Mouse (Mus musculus) MN1 (cell line): ENCODE results near the gene Btg1.

ENCODE experiments used
- DNase-seq: peaks from one replicate; pipeline ENCODE4 v3.0.0-alpha.2; 2016; ENCODE audit warnings: low spot score

Btg1 gene

DNA sequence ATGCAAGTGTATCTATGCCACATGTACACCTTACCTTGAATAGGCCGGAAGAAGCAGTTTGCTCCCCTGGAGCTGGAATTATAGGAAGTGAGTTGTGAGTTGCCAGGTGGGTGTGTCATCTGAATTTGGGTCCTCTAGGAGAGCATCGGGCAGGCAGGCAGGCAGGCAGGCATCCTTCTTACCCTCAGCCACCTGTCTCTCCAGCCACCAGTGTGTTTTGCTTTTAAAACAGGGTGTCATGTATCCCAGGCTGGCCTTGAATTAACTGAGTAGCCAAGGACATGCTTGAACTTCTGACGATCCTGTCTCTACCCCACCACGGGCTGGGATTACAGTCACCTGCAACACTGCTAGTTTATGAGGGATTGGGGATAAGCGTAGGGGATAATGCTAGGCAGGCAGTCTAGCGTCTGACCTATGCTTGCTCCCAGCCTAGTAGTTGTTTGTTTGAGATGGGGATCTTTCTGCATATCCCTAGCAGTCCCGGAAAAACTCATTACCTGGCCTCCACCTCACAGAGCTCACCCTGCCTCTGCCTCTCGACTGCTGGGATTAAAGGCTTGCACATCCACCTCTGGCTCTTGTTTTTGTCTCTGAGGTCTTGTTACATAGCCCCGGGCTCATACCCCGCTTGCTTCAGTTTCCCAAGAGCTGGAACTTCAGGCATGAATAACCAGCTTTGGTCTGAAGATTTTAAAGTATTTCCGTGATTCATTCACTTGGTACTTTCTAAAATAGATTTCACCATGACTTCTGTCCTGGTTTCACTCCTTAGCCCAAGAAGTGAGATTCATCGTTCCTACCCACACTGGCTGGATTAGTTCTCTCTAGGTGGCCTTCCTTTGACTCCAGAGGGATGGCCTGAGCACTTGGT, 15.7 kb downstream of the Btg1 start:
- DNase-seq, result no peak

DNA sequence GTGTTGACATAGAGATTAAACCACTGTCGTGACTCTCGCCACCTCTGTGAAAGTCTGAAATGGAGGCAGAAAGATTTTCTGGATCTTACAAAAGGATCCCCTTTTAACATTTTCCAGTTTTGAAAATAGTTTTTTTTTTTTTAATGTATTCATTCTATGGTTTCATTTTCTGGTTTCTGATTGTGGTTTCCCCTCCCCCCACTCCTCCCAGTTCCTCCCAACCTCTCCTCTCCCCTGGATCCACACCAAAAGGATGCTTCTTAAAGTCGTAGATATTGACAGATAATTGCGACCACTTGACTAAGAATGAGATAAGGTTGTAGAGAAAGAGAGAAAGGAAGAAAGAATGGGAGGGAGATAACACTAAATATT, 16.3 kb downstream of the Btg1 start:
- no peak for DNase-seq

DNA sequence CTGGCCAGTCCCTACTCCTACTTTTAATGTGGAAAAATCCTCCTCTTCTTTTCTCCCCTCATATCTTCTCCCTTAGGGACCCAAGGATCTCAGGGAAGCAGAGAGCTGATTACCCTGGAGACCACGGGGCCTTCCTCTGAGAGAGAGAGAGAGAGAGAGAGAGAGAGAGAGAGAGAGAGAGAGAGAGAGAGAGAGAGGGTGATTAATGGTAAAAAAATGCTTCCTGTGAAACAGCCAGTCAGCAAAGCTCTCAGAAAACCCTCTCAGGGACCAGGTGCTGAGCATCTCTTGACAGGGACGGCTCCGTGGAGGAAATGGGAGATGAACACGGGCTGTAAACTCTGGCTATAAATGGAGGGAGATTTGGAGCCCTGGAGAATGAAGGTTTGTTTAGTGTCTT, 18.7 kb downstream of the Btg1 start:
- DNase-seq, result no peak

- DNase-seq, result no peak
Measured at GRCm38 (mm10) chr10:96638477-96638876, 21.7 kb downstream of the Btg1 start.

DNA sequence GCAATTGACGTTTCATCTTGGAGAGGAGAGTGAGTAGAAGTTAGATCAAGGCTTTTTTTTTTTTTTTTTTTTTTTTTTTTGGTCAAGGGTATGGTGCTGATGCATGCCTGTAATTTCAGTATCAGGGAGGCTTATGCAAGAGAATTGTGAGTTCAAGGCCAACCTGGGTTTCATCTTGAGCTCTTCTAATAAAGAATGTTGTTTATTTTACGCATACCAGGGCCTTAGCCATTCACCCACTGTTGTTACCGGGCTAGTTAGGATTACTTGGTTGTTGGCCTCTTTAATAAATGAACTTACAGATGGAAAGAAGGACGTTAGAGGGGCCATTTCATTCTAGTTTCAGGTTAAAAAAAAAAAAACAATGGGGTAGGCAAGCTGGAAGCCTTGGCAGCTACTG, 25.2 kb downstream of the Btg1 start:
- no peak for DNase-seq

DNA sequence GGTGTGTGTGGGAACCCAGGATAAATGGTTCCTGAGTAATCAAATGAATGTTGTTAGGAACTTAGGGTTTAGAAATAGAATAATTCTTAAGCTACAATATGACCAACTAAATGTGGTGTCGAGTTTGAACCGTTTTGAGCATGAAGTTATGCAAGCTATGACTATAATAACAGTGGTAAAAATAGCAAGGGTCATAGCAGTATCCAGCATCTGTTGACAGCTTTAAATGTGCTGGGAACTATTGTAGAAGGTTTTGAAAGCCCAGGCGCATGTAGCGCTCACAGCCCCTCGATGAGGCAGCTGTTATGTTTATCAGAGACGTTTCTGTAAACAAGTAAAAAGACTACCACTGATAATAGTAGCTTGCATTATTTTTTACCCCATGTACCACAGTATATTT, 25.9 kb downstream of the Btg1 start:
- DNase-seq, result no peak

- no peak for DNase-seq
Measured at GRCm38 (mm10) chr10:96645183-96645582, 28.4 kb downstream of the Btg1 start.

- DNase-seq, result peak; percentile 41
Measured at GRCm38 (mm10) chr10:96646024-96646866, 29.4 kb downstream of the Btg1 start.

GRCm38 (mm10) chr10:96646867-96647462, 30.2 kb downstream of the Btg1 start:
- DNase-seq, result no peak

- DNase-seq, result no peak
Measured at GRCm38 (mm10) chr10:96648161-96648561, 31.4 kb downstream of the Btg1 start.

GRCm38 (mm10) chr10:96649524-96649923, 32.7 kb downstream of the Btg1 start:
- DNase-seq, result no peak

GRCm38 (mm10) chr10:96652372-96652771, 35.6 kb downstream of the Btg1 start:
- DNase-seq, result no peak

DNA sequence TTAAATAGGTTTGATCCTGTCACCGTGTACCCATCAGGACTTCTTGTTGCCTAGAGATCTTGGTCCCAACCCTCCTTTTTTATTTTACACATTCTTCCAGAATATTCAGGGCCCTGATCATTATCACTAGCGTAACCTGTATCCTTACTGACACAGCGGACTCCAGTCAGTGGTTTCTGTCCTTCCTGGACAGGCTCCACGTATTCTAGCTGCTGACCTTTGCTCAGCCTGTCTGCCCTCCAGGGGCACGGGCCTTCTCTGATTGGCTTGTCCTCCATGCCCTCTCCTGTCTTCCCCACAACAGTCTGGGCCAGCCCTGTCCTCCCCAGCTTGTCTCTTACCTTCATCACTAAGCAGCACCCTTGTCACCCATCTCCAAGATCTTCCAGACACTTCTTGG, 36.2 kb downstream of the Btg1 start:
- DNase-seq, result no peak

GRCm38 (mm10) chr10:96654079-96654478, 37.3 kb downstream of the Btg1 start:
- no peak for DNase-seq

GRCm38 (mm10) chr10:96654576-96654975, 37.8 kb downstream of the Btg1 start:
- no peak for DNase-seq

DNA sequence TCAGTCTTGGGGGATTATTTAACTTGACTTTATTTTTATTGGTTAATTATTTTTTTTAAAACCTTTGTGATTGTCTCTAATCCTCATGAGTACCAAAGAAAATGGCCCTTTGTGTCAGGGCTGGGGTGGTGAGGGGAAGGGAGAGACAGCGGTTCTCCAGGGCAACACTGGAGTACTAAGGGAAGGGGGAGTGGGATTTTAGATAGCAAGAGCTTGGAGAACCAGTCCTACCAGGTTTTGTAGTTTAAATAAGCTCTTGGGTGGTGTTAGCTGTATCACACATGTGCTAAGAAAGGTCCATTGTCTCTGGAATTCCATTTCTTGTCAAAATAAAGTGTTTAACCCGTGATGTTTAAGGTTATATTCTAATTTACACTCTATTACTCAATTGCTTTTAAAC, 38.3 kb downstream of the Btg1 start:
- no peak for DNase-seq

GRCm38 (mm10) chr10:96656176-96656575, 39.4 kb downstream of the Btg1 start:
- DNase-seq, result no peak

DNA sequence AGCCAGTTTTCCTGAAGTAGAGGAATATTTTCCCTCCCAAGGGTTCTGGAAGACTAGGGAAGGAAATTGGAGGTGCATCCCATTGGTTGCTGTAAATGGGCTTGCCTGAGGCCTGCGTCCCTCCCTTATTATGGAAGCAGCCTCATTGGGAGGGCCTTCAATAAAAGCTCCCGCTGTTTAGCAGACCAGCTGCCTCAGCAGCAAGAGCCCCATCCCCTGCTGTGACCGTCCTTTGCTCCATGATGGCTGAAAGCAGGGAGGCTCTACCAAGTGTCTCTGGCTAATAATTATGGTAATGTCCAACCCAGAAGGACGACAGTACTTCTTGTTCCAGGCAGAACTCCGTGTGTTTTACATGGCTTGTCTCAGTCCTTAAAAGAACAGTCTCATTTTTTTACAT, 42.1 kb downstream of the Btg1 start:
- DNase-seq, result no peak

GRCm38 (mm10) chr10:96660280-96660985, 43.6 kb downstream of the Btg1 start:
- no peak for DNase-seq

DNA sequence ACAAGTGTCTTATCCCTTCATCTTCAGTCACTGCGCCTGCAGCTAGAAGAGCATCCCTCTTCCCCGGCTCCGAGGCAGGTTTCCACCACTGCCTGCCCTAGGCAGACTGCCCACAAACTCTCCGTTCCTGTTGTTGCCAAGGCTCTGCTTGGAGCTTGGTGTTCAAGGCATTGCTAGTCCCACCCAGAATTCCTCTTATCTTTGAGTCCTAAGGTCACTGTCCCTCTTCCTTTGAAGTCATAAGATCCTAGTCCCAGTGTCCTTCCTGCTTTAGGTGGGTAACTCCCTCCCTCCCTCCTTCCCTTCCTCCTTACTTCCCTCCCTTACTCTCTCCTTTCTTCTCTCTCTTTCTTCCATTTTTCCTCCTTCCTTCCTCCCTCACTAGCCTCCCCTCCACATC, 46.2 kb downstream of the Btg1 start:
- DNase-seq, result no peak

DNA sequence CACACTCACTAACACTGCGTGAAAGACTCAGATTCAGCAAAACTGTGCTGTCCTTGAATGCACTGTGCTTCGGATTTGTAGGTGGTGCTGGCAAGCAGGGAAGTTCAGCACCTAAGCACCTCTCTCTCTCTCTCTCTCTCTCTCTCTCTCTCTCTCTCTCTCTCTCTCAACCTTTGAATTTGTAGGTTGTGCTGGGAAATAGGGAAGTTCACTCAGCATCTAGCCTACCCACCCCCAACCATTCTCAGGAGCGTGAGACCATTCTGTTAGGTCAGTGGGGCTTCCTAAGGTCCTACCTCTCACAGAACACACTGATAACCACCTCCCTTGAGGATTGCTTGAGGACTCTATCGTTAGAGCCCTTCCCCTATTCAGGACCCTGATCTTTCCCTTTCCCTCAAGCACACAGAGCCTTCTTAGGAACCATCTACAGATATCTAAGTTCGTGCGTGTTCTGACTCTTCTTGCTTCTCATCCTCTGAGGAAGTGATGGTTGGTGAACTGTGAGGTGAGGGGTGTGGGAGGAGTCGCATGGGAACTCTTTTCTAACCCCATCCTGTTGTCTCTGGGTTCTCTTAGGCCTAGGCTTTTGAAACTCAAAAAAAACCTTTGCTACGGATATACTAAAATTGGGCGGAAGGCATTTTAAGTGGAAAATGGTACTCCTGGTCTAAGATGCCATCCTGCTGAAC, 47.1 kb downstream of the Btg1 start:
- no peak for DNase-seq
